In the genomic region with DNA sequence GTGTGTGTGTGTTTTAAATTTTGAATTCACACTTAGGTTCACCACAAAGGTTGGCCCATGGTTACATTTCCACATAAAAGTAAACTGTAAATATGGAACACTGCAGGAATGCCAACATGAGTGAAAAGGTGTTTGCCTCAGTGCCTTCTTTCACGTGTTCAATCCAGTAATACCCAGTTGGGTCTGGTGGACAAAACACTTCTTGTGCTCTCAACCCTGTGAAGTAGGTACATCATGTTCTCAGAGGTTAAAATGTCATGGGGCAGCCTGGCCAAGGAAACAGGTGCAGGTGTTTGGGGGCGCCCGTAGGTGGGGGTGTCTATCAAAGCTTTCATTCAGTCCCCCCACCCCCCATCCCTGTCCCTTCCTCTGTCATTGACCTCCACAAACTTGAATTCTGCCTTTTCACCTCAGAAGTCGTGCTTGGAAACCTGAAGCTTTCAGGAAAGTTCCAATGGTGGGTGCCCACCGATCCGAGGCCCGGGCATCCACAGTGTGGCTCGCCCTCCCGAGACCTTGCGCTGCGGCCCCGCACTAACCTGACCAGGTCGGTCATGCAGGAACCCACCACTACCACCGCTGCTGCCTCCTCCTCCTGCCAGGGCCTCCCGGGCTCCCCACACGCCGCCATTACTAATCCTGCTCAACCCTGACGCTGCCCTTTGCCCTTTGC, we compare ENCODE assay signal across 7 mouse cellular contexts. TPM values are rescaled to one million over a fixed set of nuclear protein-coding genes. Genes with fewer than 3 reads are reported as not detected.
DNase-seq lines count a peak whose midpoint lies in the region; ATAC-seq and TF ChIP-seq lines count a peak whose summit lies in the region.

Gene Rbks, minus strand, starts transcription at position 657 of the 673 bp plus-strand sequence.

- peak; percentile 66 for DNase-seq in lung, postnatal 0 days (ENCODE audit: low spot score)
- no peak for DNase-seq in lung, postnatal 14 days
- DNase-seq in midbrain, embryonic 14.5 days = no peak
- DNase-seq in layer of hippocampus, postnatal 10 days (ENCODE audit: low spot score in 2 of 2) = no peak
- no peak for DNase-seq in ovary, postnatal 10 days (ENCODE audit: low spot score)

- no peaks in the 10 kb centered on the region for H3K27me3 ChIP-seq in lung, postnatal 0 days (replicated peaks; ENCODE audit: insufficient read depth, low read length)
- no peaks in the 10 kb centered on the region for H3K27me3 ChIP-seq in embryonic facial prominence, embryonic 13.5 days
- H3K27me3 ChIP-seq in midbrain, embryonic 14.5 days (ENCODE audit: control insufficient read depth, insufficient read depth, low read length) = no peaks in the 10 kb centered on the region

- H3K27ac ChIP-seq in lung, postnatal 0 days (ENCODE audit: low read length) = peak within 1 kb of the TSS; percentile 97
- peak within 1 kb of the TSS; percentile 89 for H3K27ac ChIP-seq in embryonic facial prominence, embryonic 13.5 days
- peak within 1 kb of the TSS; percentile 93 for H3K27ac ChIP-seq in midbrain, embryonic 14.5 days (replicated peaks; ENCODE audit: low read depth, low read length)

- H3K9me3 ChIP-seq in lung, postnatal 0 days (ENCODE audit: low read length) = no peaks in the 10 kb centered on the region
- no peaks in the 10 kb centered on the region for H3K9me3 ChIP-seq in embryonic facial prominence, embryonic 13.5 days
- no peaks in the 10 kb centered on the region for H3K9me3 ChIP-seq in midbrain, embryonic 14.5 days (ENCODE audit: control insufficient read depth, low read length)

- TF ChIP-seq EP300 in lung, postnatal 0 days (IDR thresholded peaks at IDR 0.05) = peak; percentile 86

- H3K9ac ChIP-seq in lung, postnatal 0 days (replicated peaks; ENCODE audit: low read depth) = peak within 1 kb of the TSS; percentile 90
- H3K9ac ChIP-seq in embryonic facial prominence, embryonic 13.5 days = peak within 1 kb of the TSS; percentile 87
- peak within 1 kb of the TSS; percentile 67 for H3K9ac ChIP-seq in midbrain, embryonic 14.5 days (replicated peaks; ENCODE audit: low read length)

- 8% methylated on average over 18 of the region's 18 CpGs for WGBS in lung, postnatal 0 days
- WGBS in embryonic facial prominence, embryonic 13.5 days = 7% methylated on average over 18 of the region's 18 CpGs
- 5% methylated on average over 18 of the region's 18 CpGs for WGBS in midbrain, embryonic 14.5 days

- no peaks in the 10 kb centered on the region for H3K36me3 ChIP-seq in lung, postnatal 0 days (ENCODE audit: insufficient read depth, low read length)
- no peaks in the 10 kb centered on the region for H3K36me3 ChIP-seq in embryonic facial prominence, embryonic 13.5 days
- H3K36me3 ChIP-seq in midbrain, embryonic 14.5 days (ENCODE audit: control insufficient read depth, insufficient read depth, low read length) = no peaks in the 10 kb centered on the region

- H3K4me1 ChIP-seq in lung, postnatal 0 days (ENCODE audit: insufficient read depth, low read depth, low read length) = no peaks in the 10 kb centered on the region
- H3K4me1 ChIP-seq in embryonic facial prominence, embryonic 13.5 days = peaks cover 11% of the 10 kb centered on the region
- peaks cover 3% of the 10 kb centered on the region; the same call in 1 of the 2 replicates for H3K4me1 ChIP-seq in midbrain, embryonic 14.5 days (ENCODE audit: control insufficient read depth, insufficient read depth, low read length)

- H3K4me2 ChIP-seq in lung, postnatal 0 days (replicated peaks; ENCODE audit: low read depth, low read length) = peak within 1 kb of the TSS; percentile 75
- peak within 1 kb of the TSS; percentile 81 for H3K4me2 ChIP-seq in embryonic facial prominence, embryonic 13.5 days
- H3K4me2 ChIP-seq in midbrain, embryonic 14.5 days (ENCODE audit: low read length) = peak within 1 kb of the TSS; percentile 82

- 0 out of 2 replicates have a peak, but pooled peaks have one; percentile 4 for TF ChIP-seq CTCF in lung, postnatal 0 days (IDR thresholded peaks at IDR 0.05)

- peak; percentile 25 for ATAC-seq in lung, postnatal 0 days
- ATAC-seq in embryonic facial prominence, embryonic 13.5 days (ENCODE audit: insufficient number of reproducible peaks, insufficient read depth, low FRiP score, low TSS enrichment, low read depth) = no peak; the same call in 1 of the 2 replicates
- ATAC-seq in inflammation-experienced regulatory T-cells, adult 6 months = no peak
- no peak; the same call in 1 of the 2 replicates for ATAC-seq in midbrain, embryonic 14.5 days (ENCODE audit: low FRiP score, low TSS enrichment)

- H3K4me3 ChIP-seq in lung, postnatal 0 days (ENCODE audit: low read depth, low read length) = peak within 1 kb of the TSS; percentile 76
- peak within 1 kb of the TSS; percentile 77 for H3K4me3 ChIP-seq in embryonic facial prominence, embryonic 13.5 days
- H3K4me3 ChIP-seq in midbrain, embryonic 14.5 days (replicated peaks; ENCODE audit: low read depth, low read length) = peak within 1 kb of the TSS; percentile 60

RNA-seq across cellular contexts. Expression of gene Rbks, which starts in this region (rescaled TPM):
- polyA plus RNA-seq in lung, postnatal 0 days (2015; fragmentation: Nextera tagmentation; extraction: Ambion mirVana) = 9.8 and 10.1 TPM in 2 replicates
- polyA plus RNA-seq in embryonic facial prominence, embryonic 13.5 days (2015; fragmentation: Nextera tagmentation; extraction: Ambion mirVana) = 2.6 and 3.2 TPM in 2 replicates
- polyA plus RNA-seq in inflammation-experienced regulatory T-cells, adult 6 months (2017; shearing (Covaris generic)) = 10 to 100 TPM in 2 of 3 experiments, 1 to 10 TPM in 1; 7.6 to 17.4 (median 13.0) TPM
- polyA plus RNA-seq in midbrain, embryonic 14.5 days (2014; fragmentation: Nextera tagmentation; extraction: Ambion mirVana) = 3.0 and 3.1 TPM in 2 replicates
- 1 to 10 TPM; 2.7 TPM for total RNA-seq in layer of hippocampus, postnatal 10 days (2021)
